Mouse (Mus musculus) left cerebral cortex, adult 2 months (tissue): ENCODE results near the gene Tmem183a. TPM values are rescaled to one million over a fixed set of nuclear protein-coding genes. Genes with fewer than 3 reads are reported as not detected.

Experiments
- DNase-seq, 2 experiments: peaks; one replicate each; pipeline ENCODE4 v3.0.0; 2021 to 2022; ENCODE audit warnings: low spot score in 2 of 2, mixed read lengths in 1 of 2; ENCODE audit errors: extremely low spot score in 1 of 2
- H3K27ac ChIP-seq: fragments of 200-600 bp; 2 replicates; pipeline ENCODE4 v1.8.1; 2022
- H3K4me3 ChIP-seq: fragments of 200-600 bp; 2 replicates; pipeline ENCODE4 v1.8.1; 2022
- CTCF ChIP-seq: fragments of 200-600 bp; IDR thresholded peaks from 2 replicates; pipeline ENCODE4 v1.8.1; 2022; ENCODE audit warnings: antibody characterized with exemption, mild to moderate bottlenecking, moderate library complexity
- intact Hi-C: fragments of 180-260 bp; cut with DNase I; formaldehyde crosslinking; loops from one replicate; pipeline ENCODE4 v1.15.1; 2025
- long read RNA-seq, 2 experiments: library from polyadenylated mRNA; stranded (forward); transcript quantifications; one replicate each; pipeline ENCODE4 v2.0.0; 2021; ENCODE audit warnings: borderline mapping rate in 2 of 2
- total RNA-seq, 2 experiments: library from RNA; stranded (reverse); gene quantifications; 2 replicates each; pipeline ENCODE4 v1.2.3; 2021

The Tmem183a gene
- 10 to 100 TPM; 57.2 to 70.8 TPM for total RNA-seq
- long read RNA-seq, experiment 1, transcript Tmem183a-201 (8 exons, 3,149 nt) = major isoform, 66 of 102 reads
- long read RNA-seq, experiment 1, transcript Tmem183a-205 (9 exons, 1,689 nt) = minor isoform, 7 of 102 reads
- long read RNA-seq, experiment 1, partial matches to known transcripts = 7 of 102 reads
- long read RNA-seq, experiment 1, other reads (novel, unspliced or antisense) = 21 of 102 reads
- long read RNA-seq, experiment 2, transcript Tmem183a-201 (8 exons, 3,149 nt) = major isoform, 47 of 92 reads
- long read RNA-seq, experiment 2, transcript Tmem183a-205 (9 exons, 1,689 nt) = minor isoform, 9 of 92 reads
- long read RNA-seq, experiment 2, partial matches to known transcripts = 4 of 92 reads
- long read RNA-seq, experiment 2, other reads (novel, unspliced or antisense) = 32 of 92 reads

GRCm38 (mm10) chr1:134361857-134362212, at the start of gene Tmem183a:
Gene Tmem183a, minus strand, starts transcription at chr1:134361979.
- no peak for TF ChIP-seq CTCF
- peak; percentile 97 to 98 for DNase-seq
- peak within 1 kb of the TSS; percentile 91 for H3K27ac ChIP-seq
- intact Hi-C loops = loop anchor here (1.0 to 2.0 kb wide), 2 partner anchors 53 to 93 kb away; partner anchors contain the start of genes Adipor1 and Klhl12
- peak within 1 kb of the TSS; percentile 85 for H3K4me3 ChIP-seq

- no peak for DNase-seq
- intact Hi-C loops = no loop called here
- H3K27ac ChIP-seq = no peak overlapping the region
- no peak overlapping the region for H3K4me3 ChIP-seq
- TF ChIP-seq CTCF = no peak
Measured at GRCm38 (mm10) chr1:134408080-134408479, 46.3 kb upstream of the Tmem183a start.

GRCm38 (mm10) chr1:134406414-134406771, 44.6 kb upstream of the Tmem183a start:
- H3K4me3 ChIP-seq = peak overlapping the region; percentile 85
- no peak overlapping the region for H3K27ac ChIP-seq
- TF ChIP-seq CTCF = no peak
- no peak for DNase-seq
- intact Hi-C loops = no loop called here

GRCm38 (mm10) chr1:134405509-134406413, 44.0 kb upstream of the Tmem183a start, which contains the start of gene Cyb5r1:
Gene Cyb5r1, plus strand, starts transcription at chr1:134405559.
- Histone ChIP-seq H3K4me3 (peak within 1 kb of the TSS; percentile 85), H3K27ac (peak within 1 kb of the TSS; percentile 4)
- peak; percentile 58 to 64 for DNase-seq
- intact Hi-C loops = no loop called here
- TF ChIP-seq CTCF = no peak

- Histone ChIP-seq H3K27ac (no peak overlapping the region), H3K4me3 (no peak overlapping the region)
- intact Hi-C loops = no loop called here
- DNase-seq = no peak
- peak; percentile 15 for TF ChIP-seq CTCF
Measured at GRCm38 (mm10) chr1:134399735-134400134, 38.0 kb upstream of the Tmem183a start.

- TF ChIP-seq CTCF = no peak
- no peak overlapping the region for H3K27ac ChIP-seq
- no peak overlapping the region for H3K4me3 ChIP-seq
- DNase-seq = no peak
- intact Hi-C loops = no loop called here
Measured at GRCm38 (mm10) chr1:134398210-134398609, 36.4 kb upstream of the Tmem183a start.

GRCm38 (mm10) chr1:134393827-134394226, 32.0 kb upstream of the Tmem183a start:
- no peak for TF ChIP-seq CTCF
- H3K4me3 ChIP-seq = no peak overlapping the region
- no peak for DNase-seq
- H3K27ac ChIP-seq = no peak overlapping the region
- intact Hi-C loops = no loop called here

- Histone ChIP-seq H3K27ac (no peak within 1 kb of the TSS), H3K4me3 (no peak within 1 kb of the TSS)
- no peak for DNase-seq
- TF ChIP-seq CTCF = no peak
- intact Hi-C loops = no loop called here
Measured at GRCm38 (mm10) chr1:134385666-134386065, 23.9 kb upstream of the Tmem183a start, which contains the start of gene 4933406M09Rik. Gene 4933406M09Rik, plus strand, starts transcription at chr1:134385940.

- no peak overlapping the region for H3K27ac ChIP-seq
- no peak overlapping the region for H3K4me3 ChIP-seq
- TF ChIP-seq CTCF = no peak
- intact Hi-C loops = no loop called here
- no peak for DNase-seq
Measured at GRCm38 (mm10) chr1:134385176-134385575, 23.4 kb upstream of the Tmem183a start.

GRCm38 (mm10) chr1:134384581-134384980, 22.8 kb upstream of the Tmem183a start:
- no peak for DNase-seq
- intact Hi-C loops = no loop called here
- Histone ChIP-seq H3K4me3 (no peak overlapping the region), H3K27ac (no peak overlapping the region)
- TF ChIP-seq CTCF = no peak

- Histone ChIP-seq H3K27ac (no peak overlapping the region), H3K4me3 (peak overlapping the region; percentile 28; the same call in 1 of the 2 replicates)
- intact Hi-C loops = no loop called here
- peak in 1 of 2 experiments; percentile 15 for DNase-seq
- TF ChIP-seq CTCF = no peak
Measured at GRCm38 (mm10) chr1:134381795-134382625, 20.2 kb upstream of the Tmem183a start.
